Mouse (Mus musculus) G1E (cell line): ENCODE results near the gene Arhgap8.

ENCODE experiments used
- CTCF ChIP-seq: IDR thresholded peaks from 2 replicates; pipeline ENCODE4 v1.5.1; 2012; ENCODE audit warnings: low read depth, low read length, inconsistent platforms, mixed read lengths
- GATA1 ChIP-seq: IDR thresholded peaks from 2 replicates; pipeline ENCODE4 v1.6.1; 2012; ENCODE audit warnings: borderline replicate concordance, low read length, inconsistent platforms, mixed read lengths
- GATA2 ChIP-seq: IDR thresholded peaks from 2 replicates; pipeline ENCODE4 v1.6.1; 2012; ENCODE audit warnings: low read depth, low read length, inconsistent platforms, borderline replicate concordance
- POLR2AphosphoS5 ChIP-seq: IDR thresholded peaks from 2 replicates; pipeline ENCODE4 v1.6.1; 2012; ENCODE audit warnings: low read depth, low read length, inconsistent platforms; ENCODE audit not compliant: insufficient replicate concordance
- TAL1 ChIP-seq: conservative IDR thresholded peaks from 2 replicates; pipeline ENCODE4 v1.6.1; 2012; ENCODE audit warnings: low read depth, low read length, inconsistent platforms, mixed read lengths

- TF ChIP-seq CTCF (no peak), GATA1 (no peak), TAL1 (no peak), POLR2AphosphoS5 (no peak), GATA2 (no peak)
Measured at GRCm38 (mm10) chr15:84769641-84770341, 49.9 kb downstream of the Arhgap8 start.
